Mouse (Mus musculus) c-Kit-positive CD71-positive TER-119-negative erythroid progenitor cells, embryonic 14.5 days (primary cell): Measurements from ENCODE around the gene Cxcl16.
"Not testable (repeated sequence)": the region's sequence is repeated elsewhere in the genome, so short reads cannot be mapped to it uniquely, and the experiment has no call there.

Experiments
- DNase-seq: peaks from one replicate; pipeline ENCODE4 v3.0.0-alpha.2; 2013; ENCODE audit warnings: low read depth

The Cxcl16 gene

DNA sequence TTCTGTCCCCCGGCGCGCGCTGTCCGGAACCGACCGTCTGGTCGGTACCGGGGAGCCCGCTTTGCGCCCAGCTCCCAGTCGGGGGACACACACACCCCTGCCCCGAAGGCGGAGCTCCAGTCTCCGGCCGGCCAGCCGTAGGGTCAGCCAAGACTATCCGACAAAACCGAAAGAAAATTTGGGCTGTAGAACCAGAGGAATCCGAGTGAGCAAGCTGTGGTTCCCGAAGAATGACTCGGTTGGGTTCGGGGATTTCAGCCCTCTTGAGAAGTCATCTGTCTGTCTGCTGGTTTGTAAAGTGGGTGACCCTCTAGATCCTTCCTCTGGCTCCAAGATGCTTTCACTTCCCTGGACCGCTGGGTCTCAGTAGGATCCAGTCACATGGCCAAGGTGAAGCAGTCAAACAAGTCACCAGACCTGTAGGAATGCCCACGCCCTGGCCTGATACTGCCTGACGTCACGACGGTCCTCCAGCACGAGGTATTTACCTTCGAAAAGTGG, at the start of gene Cxcl16:
Cxcl16 (minus strand) TSS at position 384 of the 501 bp plus-strand sequence.
- no peak for DNase-seq

- DNase-seq: no peak
These were observed 47.3 kb upstream of the Cxcl16 start for GRCm38 (mm10) chr11:70506962-70507515.

- DNase-seq: no peak
These were observed 46.6 kb upstream of the Cxcl16 start for GRCm38 (mm10) chr11:70506385-70506784.

DNA sequence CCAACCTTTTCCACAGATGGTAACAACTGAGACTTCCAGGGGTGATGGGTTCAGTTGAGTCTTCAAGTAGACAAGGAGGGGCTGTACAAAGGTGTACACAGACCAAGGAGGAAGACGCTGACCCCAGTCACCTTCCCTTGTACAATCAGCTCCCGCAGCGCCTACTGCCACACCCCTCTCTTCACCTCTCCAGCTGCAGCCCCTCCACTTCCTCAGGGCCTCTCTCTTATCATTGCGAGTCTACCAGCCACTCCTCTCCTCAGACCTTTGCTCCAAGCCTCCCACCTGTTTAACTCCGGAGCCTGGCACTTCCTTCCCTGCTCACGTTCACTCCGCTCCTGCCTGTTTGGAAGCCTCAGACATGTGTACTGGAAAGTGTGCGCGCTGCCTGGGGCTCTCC, 45.2 kb upstream of the Cxcl16 start, which contains the start of gene Tm4sf5:
Tm4sf5 (plus strand) TSS at position 275 of the 400 bp plus-strand sequence.
- no peak for DNase-seq

DNA sequence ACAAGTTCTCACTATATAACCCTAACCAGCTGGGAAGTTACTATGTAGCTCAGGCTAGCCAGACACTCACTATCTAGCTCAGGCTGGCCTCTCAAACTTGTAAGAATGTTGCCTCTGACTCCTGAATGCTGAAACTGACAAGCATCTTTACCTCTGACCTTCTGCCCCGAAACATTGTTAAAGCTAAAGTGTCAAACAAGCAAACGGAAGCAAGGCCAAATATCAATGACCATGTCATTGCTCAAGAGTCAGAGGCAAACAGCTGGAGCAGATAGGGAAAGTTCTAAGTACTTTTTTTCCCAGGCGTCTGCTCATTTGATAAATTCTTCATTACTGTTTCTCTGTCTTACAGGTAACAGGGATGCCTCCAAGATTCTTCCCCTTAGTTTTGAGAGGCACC, 42.2 kb upstream of the Cxcl16 start:
- DNase-seq: no peak

GRCm38 (mm10) chr11:70500476-70500812, 40.7 kb upstream of the Cxcl16 start:
- no peak for DNase-seq

GRCm38 (mm10) chr11:70499566-70500475, 40.0 kb upstream of the Cxcl16 start:
- DNase-seq: no peak

DNA sequence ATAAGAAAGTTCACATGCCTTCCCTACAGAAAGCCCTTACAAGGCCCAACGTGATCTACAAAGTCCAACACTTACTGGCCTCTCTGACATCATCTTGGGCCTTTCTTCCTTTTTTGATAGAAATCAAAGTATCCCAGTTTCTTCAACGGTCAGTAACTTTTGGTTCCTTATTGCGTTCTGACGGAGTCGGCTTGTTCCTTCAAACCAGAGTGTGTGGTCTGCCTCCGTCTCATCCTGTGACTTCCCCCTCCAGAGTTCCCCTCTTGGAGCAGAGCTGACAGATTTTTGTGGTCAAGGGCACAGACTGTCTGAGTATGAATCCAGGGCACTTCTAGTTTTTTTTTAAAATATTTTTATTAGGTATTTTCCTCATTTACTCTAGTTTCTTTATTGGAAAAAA, 29.9 kb upstream of the Cxcl16 start:
- no peak for DNase-seq

- no peak for DNase-seq
These were observed 29.4 kb upstream of the Cxcl16 start for GRCm38 (mm10) chr11:70489138-70489537.

DNA sequence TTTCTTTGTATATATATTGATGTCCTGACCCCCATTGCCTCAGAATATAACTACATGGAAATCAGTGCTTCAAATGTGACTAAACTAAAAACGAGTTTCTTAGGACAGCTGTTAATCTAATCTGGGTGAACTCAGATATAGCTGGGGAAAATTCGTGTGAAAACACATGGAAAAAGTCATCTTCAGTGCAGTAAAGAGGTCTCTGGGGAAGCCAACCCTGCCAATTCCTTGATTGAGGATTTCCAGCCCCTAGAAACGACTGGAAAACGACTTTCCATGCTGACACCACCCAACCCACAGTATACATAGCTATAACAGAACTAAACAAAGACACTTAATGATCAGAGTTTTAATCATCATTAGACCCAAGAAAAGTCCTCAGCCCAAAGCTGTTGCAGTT, 28.0 kb upstream of the Cxcl16 start:
- DNase-seq: no peak

DNA sequence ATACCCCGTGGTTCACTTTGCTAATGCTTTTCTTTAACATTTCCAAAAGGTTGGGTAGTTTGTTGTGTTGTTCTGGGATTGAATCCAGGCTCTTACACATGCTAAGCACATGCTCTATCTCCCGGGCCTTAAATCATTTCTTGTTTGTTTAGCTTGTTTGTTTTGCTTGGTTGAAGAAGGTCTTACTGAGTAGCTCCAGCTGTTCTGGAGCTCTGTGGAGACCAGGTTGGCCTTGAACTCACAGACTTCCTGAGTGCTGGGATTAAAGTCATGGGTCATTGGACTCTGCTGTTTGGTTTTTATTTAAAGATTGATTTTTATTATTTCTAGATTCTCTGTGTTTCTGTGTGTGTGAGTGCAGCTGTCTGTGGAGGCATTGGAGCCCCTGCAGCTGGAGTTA, 25.7 kb upstream of the Cxcl16 start:
- DNase-seq: no peak

- no peak for DNase-seq
These were observed 15.2 kb upstream of the Cxcl16 start for GRCm38 (mm10) chr11:70474872-70475534.

GRCm38 (mm10) chr11:70473291-70473690, 13.5 kb upstream of the Cxcl16 start:
- not testable (repeated sequence) for DNase-seq

- no peak for DNase-seq
These were observed 12.9 kb upstream of the Cxcl16 start for GRCm38 (mm10) chr11:70472716-70473115.

GRCm38 (mm10) chr11:70469764-70470163, 10.0 kb upstream of the Cxcl16 start:
- DNase-seq: no peak

DNA sequence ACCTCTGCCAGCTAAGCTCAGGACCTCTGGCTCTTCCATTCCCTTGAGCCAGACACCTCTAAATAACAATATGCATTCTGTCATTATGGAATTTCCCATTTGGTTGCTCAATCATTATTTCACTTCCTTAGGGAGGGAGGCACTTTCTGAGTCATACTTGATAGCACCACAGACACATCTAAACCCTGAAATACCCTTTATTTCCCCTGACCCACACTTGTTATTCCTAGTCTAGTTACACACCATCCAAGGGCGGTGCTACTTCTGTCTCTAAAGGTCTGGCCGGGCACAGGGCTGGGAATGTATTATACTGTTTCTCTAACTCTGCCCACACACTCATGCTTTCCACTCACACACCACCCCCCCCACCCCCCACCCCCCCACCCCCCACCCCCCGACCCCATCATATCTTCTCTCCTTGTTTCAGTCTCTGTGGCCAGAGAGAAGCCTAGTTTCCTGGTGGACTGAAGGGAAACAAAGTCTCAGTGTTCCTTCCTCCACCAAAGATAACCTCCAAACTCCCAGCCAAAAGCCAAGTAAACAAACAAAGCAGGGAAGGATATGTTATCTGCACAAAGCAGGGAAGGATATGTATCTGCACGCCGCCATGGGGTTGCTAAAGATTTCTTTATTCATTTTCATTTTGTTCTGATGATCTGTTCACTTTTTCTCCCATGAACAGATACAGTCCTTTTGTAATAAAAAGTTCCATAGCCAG, 8.3 kb upstream of the Cxcl16 start:
- DNase-seq: no peak

GRCm38 (mm10) chr11:70465824-70466223, 6.0 kb upstream of the Cxcl16 start:
- no peak for DNase-seq

DNA sequence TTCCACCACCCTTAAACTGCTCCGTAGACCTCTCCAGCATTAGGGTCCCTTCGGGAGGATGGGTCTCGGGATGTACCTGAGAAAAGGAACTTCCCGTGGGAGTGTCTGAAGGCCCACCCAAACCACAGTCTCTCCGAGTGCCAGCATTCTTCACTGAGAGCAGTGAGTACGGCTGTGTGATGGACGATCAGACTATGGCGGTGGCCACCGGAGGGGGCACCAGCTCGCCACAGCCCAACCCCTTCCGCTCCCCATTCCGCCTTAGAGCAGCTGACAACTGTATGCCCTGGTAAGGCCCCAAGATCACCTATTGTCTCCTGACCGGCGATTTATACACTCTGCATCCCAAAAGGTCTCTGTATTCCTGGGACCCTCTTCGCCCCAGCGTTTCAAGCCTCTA, 5.4 kb upstream of the Cxcl16 start:
- no peak for DNase-seq

- DNase-seq: no peak
These were observed 4.2 kb upstream of the Cxcl16 start for GRCm38 (mm10) chr11:70463970-70464369.

GRCm38 (mm10) chr11:70458688-70459600, 840 bp downstream of the Cxcl16 start, which contains the start of gene Zmynd15:
Gene Zmynd15 (plus strand): TSS chr11:70459433.
- DNase-seq: no peak
